Mouse (Mus musculus): ENCODE measurements around the gene Map3k11. TPM values are rescaled to one million over a fixed set of nuclear protein-coding genes. Genes with fewer than 3 reads are reported as not detected.

Map3k11 gene
- polyA plus RNA-seq, 1 experiment from 2014 or later = 13.8 TPM

DNA sequence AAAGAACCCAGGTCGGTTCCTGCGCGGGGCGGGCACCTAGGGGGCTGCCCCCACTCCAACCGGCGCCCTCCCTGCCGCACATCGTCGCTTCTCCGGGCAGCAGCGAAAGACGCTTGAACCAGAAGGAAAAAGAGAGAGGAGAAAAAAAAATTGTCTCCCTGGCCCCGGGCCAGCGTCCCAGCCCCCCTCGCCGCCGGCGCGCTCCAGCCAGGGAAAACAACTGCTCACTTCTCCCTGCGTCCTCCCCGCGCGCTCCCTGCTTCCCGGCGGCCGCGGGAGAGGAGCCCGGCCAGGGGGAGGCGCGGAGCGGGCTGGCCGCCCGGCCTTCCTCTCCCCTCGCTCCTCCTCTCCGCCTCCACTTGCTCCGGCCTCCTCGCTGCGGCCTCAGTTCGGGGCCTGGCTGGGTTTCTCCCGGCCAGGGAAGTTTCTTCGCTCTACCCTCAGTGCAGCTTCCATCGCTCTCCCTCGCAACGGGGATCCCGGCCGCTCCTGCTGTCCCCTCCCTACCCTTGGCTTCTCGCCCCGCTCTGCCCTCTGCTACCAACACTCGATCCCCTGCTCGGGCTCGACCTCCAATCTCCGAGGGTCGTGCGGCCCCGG lies 53.2 kb downstream of the Map3k11 start:
- Histone ChIP-seq H3K9ac (peak overlapping the region; percentile 56), H3K4me2 (peak overlapping the region; percentile 73), H3K4me1 (replicated peaks) (peaks cover 35% of the 10 kb centered on the region), H3K27me3 (peaks cover 94% of the 10 kb centered on the region), H3K27ac (no peak overlapping the region), H3K36me3 (no peaks in the 10 kb centered on the region), H3K4me3 (replicated peaks) (peak overlapping the region; percentile 52), H3K9me3 (replicated peaks) (no peaks in the 10 kb centered on the region)
- DNase-seq (no peak), ATAC-seq (ENCODE audit: low read depth) (0 out of 2 replicates have a peak, but pooled peaks have one; percentile 24)
- under 1% methylated on average over 55 of the region's 55 CpGs for WGBS (ENCODE audit: insufficient replicate concordance)

DNA sequence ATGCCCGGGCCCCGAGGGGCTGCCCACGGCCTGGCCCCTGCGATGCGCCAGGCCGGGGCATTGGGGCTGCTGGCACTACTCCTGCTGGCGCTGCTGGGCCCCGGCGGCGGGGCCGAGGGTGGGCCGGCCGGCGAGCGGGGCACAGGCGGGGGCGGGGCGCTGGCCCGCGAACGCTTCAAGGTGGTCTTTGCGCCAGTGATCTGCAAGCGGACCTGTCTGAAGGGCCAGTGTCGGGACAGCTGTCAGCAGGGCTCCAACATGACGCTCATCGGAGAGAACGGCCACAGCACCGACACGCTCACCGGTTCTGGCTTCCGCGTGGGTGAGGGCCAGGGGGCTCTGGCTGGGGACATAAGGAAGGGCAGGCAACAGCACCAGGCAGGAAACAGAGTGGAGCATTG lies 53.7 kb downstream of the Map3k11 start:
- H3K9ac ChIP-seq = peak overlapping the region; percentile 56
- ATAC-seq (ENCODE audit: low read depth) = no peak
- peaks cover 94% of the 10 kb centered on the region for H3K27me3 ChIP-seq

DNA sequence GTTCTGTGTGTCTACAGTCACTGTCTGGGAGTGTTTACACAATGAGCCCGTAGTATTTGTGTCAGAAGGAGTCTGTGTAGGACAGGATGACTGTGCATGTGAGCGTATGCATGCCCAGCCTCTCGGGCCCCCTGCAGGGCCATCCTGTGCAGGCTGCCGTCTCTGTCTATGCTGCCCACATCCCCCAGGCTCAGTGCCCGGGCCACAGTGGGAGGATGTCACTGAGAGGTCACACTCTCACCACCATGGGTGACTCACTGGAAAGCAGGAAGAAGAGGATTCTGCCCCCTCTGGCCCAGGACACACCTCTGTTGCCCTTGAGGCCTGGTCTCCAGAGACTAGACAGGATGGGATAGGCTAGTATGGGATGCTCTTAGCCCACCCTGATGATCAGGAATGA lies 55.0 kb downstream of the Map3k11 start:
- 36% methylated on average over 5 of the region's 5 CpGs for whole genome bisulfite sequencing (ENCODE audit: insufficient replicate concordance)
- H3K4me3 ChIP-seq (replicated peaks) = no peak overlapping the region
- no peak overlapping the region for H3K4me2 ChIP-seq
- H3K4me1 ChIP-seq (replicated peaks) = peaks cover 43% of the 10 kb centered on the region
- ATAC-seq (ENCODE audit: low read depth) = no peak
- no peaks in the 10 kb centered on the region for H3K9me3 ChIP-seq (replicated peaks)
- no peak for DNase-seq
- H3K27ac ChIP-seq = no peak overlapping the region
- H3K27me3 ChIP-seq = peaks cover 100% of the 10 kb centered on the region
- no peak overlapping the region for H3K9ac ChIP-seq
- H3K36me3 ChIP-seq = no peaks in the 10 kb centered on the region

More for the DNA sequence above, 53.7 kb downstream of the Map3k11 start:
- Histone ChIP-seq H3K4me2 (peak overlapping the region; percentile 73), H3K27ac (no peak overlapping the region), H3K36me3 (no peaks in the 10 kb centered on the region), H3K4me1 (replicated peaks) (peaks cover 39% of the 10 kb centered on the region), H3K9me3 (replicated peaks) (no peaks in the 10 kb centered on the region), H3K4me3 (replicated peaks) (peak overlapping the region; percentile 52)
- WGBS (ENCODE audit: insufficient replicate concordance) = 12% methylated on average over 32 of the region's 32 CpGs
- DNase-seq = no peak

DNA sequence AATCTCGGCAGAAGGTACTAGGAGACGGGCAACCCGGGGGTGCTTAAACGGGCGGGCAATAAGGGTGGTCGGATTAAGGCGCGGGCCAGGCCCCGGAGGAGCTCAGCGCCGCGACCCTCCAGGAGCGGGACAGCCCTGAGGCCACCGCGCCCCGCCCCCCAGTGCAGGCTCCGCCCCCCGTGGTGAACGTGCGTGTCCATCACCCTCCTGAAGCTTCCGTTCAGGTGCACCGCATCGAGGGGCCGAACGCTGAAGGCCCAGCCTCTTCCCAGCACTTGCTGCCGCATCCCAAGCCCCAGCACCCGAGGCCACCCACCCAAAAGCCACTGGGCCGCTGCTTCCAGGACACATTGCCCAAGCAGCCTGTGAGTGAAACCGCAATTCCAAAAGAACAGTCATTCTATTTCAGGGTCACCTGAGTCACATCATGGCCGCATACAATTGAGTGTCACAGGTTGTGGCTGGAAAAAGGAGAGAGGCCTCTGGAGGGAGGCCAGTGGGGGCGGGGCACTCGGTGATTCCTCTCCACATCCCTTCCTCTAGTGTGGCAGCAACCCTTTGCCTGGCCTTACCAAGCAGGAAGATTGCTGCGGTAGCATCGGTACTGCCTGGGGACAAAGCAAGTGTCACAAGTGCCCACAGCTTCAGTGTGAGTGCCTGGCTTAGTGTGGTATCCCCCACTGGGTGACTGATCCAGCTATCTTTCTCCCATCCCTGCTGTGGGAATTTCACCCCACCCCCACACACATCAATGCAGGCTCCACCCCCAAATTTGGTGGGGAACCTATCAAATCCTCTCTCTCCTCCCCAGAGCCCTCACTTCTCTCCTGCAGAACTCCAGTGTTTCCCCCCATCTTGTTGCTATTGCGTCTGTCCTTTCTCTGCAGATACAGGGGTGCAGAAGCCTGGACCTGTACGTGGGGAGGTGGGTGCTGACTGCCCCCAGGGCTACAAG lies 57.5 kb downstream of the Map3k11 start:
- WGBS (ENCODE audit: insufficient replicate concordance) = 12% methylated on average over 36 of the region's 36 CpGs
- H3K9ac ChIP-seq = no peak overlapping the region
- H3K4me3 ChIP-seq (replicated peaks) = peak overlapping the region; percentile 18; the same call in 1 of the 2 replicates
- no peaks in the 10 kb centered on the region for H3K9me3 ChIP-seq (replicated peaks)
- no peaks in the 10 kb centered on the region for H3K36me3 ChIP-seq
- no peak overlapping the region for H3K27ac ChIP-seq
- peaks cover 43% of the 10 kb centered on the region for H3K4me1 ChIP-seq (replicated peaks)
- DNase-seq (no peak), ATAC-seq (ENCODE audit: low read depth) (no peak)
- peak overlapping the region; percentile 48 for H3K4me2 ChIP-seq
- peaks cover 100% of the 10 kb centered on the region for H3K27me3 ChIP-seq

DNA sequence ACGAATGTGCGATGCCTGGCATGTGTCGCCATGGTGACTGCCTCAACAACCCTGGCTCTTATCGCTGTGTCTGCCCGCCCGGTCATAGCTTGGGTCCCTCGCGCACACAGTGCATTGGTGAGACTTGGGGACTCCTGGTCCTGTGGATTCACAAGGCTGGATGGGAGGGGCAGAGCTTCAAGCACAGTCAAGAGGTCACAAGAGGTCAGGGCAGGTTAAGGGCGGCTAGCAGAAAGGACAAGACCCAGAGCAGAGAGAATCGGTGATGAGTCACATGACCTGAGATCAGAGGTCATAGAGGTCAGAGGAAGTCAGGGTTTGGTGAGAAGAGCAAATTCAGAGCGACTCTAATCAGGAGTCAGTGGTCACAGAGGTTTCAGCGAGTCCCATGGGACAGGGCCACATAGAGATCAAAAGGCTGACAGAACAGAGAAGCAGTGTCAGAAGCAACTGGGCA lies 58.4 kb downstream of the Map3k11 start:
- H3K4me1 ChIP-seq (replicated peaks) = peaks cover 44% of the 10 kb centered on the region
- H3K9ac ChIP-seq = no peak overlapping the region
- no peaks in the 10 kb centered on the region for H3K36me3 ChIP-seq
- H3K27ac ChIP-seq = no peak overlapping the region
- H3K27me3 ChIP-seq = peaks cover 100% of the 10 kb centered on the region
- no peaks in the 10 kb centered on the region for H3K9me3 ChIP-seq (replicated peaks)
- H3K4me2 ChIP-seq = 0 out of 2 replicates have a peak overlapping the region, but pooled peaks have one; percentile 0
- peak; percentile 63 for ATAC-seq (ENCODE audit: low read depth)
- 22% methylated on average over 12 of the region's 12 CpGs for WGBS (ENCODE audit: insufficient replicate concordance)
- DNase-seq = no peak
- H3K4me3 ChIP-seq (replicated peaks) = no peak overlapping the region

DNA sequence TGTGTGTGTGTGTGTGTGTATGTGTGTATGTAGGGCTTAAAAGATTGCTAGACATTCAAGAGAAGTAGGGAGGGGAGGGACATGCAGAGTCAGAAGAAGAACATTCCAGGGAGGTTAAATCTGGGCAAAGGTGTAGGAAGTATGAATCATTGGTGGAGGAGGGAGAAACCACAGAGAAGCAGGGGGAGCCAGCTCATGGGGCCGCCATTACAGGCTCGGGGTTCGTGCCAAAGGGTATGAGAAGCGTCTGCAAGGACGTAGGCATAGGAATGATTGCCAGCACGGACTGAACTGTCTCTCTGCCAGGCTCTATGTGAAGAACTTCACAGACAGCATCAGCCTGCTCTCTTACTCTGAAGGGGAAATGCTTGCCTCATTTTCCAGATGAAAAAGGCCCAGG lies 60.9 kb downstream of the Map3k11 start:
- no peaks in the 10 kb centered on the region for H3K36me3 ChIP-seq
- DNase-seq (no peak), ATAC-seq (ENCODE audit: low read depth) (no peak)
- 49% methylated on average over 6 of the region's 6 CpGs for WGBS (ENCODE audit: insufficient replicate concordance)
- H3K27ac ChIP-seq = no peak overlapping the region
- H3K27me3 ChIP-seq = peaks cover 100% of the 10 kb centered on the region
- peaks cover 35% of the 10 kb centered on the region for H3K4me1 ChIP-seq (replicated peaks)
- no peak overlapping the region for H3K9ac ChIP-seq
- no peak overlapping the region for H3K4me3 ChIP-seq (replicated peaks)
- H3K9me3 ChIP-seq (replicated peaks) = no peaks in the 10 kb centered on the region
- H3K4me2 ChIP-seq = no peak overlapping the region

DNA sequence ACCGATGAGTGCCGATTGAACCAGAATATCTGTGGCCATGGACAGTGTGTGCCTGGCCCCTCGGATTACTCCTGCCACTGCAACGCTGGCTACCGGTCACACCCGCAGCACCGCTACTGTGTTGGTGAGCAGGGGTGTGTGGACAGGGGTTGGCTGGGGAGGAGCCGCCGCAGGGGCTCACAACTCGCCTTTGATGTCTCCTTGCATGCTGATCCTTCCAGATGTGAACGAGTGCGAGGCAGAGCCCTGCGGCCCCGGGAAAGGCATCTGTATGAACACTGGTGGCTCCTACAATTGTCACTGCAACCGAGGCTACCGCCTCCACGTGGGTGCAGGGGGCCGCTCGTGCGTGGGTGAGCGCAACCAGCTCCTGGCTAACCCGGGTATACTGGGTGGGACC lies 62.4 kb downstream of the Map3k11 start:
- Histone ChIP-seq H3K9me3 (replicated peaks) (no peaks in the 10 kb centered on the region), H3K36me3 (no peaks in the 10 kb centered on the region), H3K4me1 (replicated peaks) (peaks cover 26% of the 10 kb centered on the region), H3K27me3 (peaks cover 100% of the 10 kb centered on the region), H3K4me2 (no peak overlapping the region), H3K4me3 (replicated peaks) (no peak overlapping the region), H3K27ac (no peak overlapping the region), H3K9ac (no peak overlapping the region)
- DNase-seq (no peak), ATAC-seq (ENCODE audit: low read depth) (no peak)
- 12% methylated on average over 22 of the region's 22 CpGs for WGBS (ENCODE audit: insufficient replicate concordance)

DNA sequence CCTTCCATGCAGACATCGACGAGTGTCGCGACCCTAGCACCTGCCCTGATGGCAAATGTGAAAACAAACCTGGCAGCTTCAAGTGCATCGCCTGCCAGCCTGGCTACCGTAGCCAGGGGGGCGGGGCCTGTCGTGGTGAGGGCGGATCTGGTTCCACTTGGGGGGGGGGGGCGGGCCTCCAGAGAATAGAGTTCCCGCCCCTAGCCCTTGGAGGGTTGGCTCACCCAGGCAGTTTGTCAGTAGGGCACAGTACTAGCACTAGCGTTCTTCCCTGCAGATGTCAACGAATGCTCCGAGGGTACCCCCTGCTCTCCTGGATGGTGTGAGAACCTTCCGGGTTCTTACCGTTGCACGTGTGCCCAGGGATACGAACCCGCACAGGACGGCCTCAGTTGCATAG lies 63.2 kb downstream of the Map3k11 start:
- ATAC-seq (ENCODE audit: low read depth) = no peak
- no peaks in the 10 kb centered on the region for H3K36me3 ChIP-seq
- no peak overlapping the region for H3K27ac ChIP-seq
- no peak overlapping the region for H3K9ac ChIP-seq
- H3K4me1 ChIP-seq (replicated peaks) = peaks cover 24% of the 10 kb centered on the region
- H3K4me3 ChIP-seq (replicated peaks) = no peak overlapping the region
- H3K9me3 ChIP-seq (replicated peaks) = no peaks in the 10 kb centered on the region
- H3K4me2 ChIP-seq = peak overlapping the region; percentile 3; the same call in 1 of the 2 replicates
- H3K27me3 ChIP-seq = peaks cover 100% of the 10 kb centered on the region
- no peak for DNase-seq
- WGBS (ENCODE audit: insufficient replicate concordance) = 8% methylated on average over 20 of the region's 20 CpGs

Small RNA genes within 50 kb of the gene (microRNA-seq; reads per million reads assigned to microRNA genes)
- not detected for gene Mir6987

Other genes with a start within 250 kb of the Map3k11 start
- not detected in 2 replicates for gene Fosl1, start 241.2 kb upstream of the Map3k11 start, polyA plus RNA-seq (2015; fragmentation: Nextera tagmentation; extraction: Ambion mirVana)
- 2.0 and 2.1 TPM in 2 replicates for gene Ccdc85b, start 230.8 kb upstream of the Map3k11 start, polyA plus RNA-seq (2015; fragmentation: Nextera tagmentation; extraction: Ambion mirVana)
- 34.0 and 34.7 TPM in 2 replicates for gene Fibp, start 228.1 kb upstream of the Map3k11 start, polyA plus RNA-seq (2015; fragmentation: Nextera tagmentation; extraction: Ambion mirVana)
- 0.35 and 0.53 TPM in 2 replicates for gene Ctsw, start 220.2 kb upstream of the Map3k11 start, polyA plus RNA-seq (2015; fragmentation: Nextera tagmentation; extraction: Ambion mirVana)
- gene Efemp2, start 214.8 kb upstream of the Map3k11 start, polyA plus RNA-seq (2015; fragmentation: Nextera tagmentation; extraction: Ambion mirVana) = 20.4 and 21.4 TPM in 2 replicates
- 16.3 and 16.8 TPM in 2 replicates for gene Mus81, start 200.3 kb upstream of the Map3k11 start, polyA plus RNA-seq (2015; fragmentation: Nextera tagmentation; extraction: Ambion mirVana)
- 1,341 and 1,482 TPM in 2 replicates for gene Cfl1, start 198.3 kb upstream of the Map3k11 start, polyA plus RNA-seq (2015; fragmentation: Nextera tagmentation; extraction: Ambion mirVana)
- gene 1700020D05Rik, start 185.0 kb upstream of the Map3k11 start, polyA plus RNA-seq (2015; fragmentation: Nextera tagmentation; extraction: Ambion mirVana) = 0.09 TPM in 1 of 2 replicates, not detected in the other
- 6.4 and 7.0 TPM in 2 replicates for gene Snx32, start 178.2 kb upstream of the Map3k11 start, polyA plus RNA-seq (2015; fragmentation: Nextera tagmentation; extraction: Ambion mirVana)
- gene Ovol1, start 128.1 kb upstream of the Map3k11 start, polyA plus RNA-seq (2015; fragmentation: Nextera tagmentation; extraction: Ambion mirVana) = 0.06 and 0.09 TPM in 2 replicates
- 2.3 and 2.9 TPM in 2 replicates for gene Ap5b1, start 120.7 kb upstream of the Map3k11 start, polyA plus RNA-seq (2015; fragmentation: Nextera tagmentation; extraction: Ambion mirVana)
- gene Rnaseh2c, start 86.9 kb upstream of the Map3k11 start, polyA plus RNA-seq (2015; fragmentation: Nextera tagmentation; extraction: Ambion mirVana) = 164 and 176 TPM in 2 replicates
- 21.7 and 23.8 TPM in 2 replicates for gene Kat5, start 78.5 kb upstream of the Map3k11 start, polyA plus RNA-seq (2015; fragmentation: Nextera tagmentation; extraction: Ambion mirVana)
- 24.5 and 28.8 TPM in 2 replicates for gene Rela, start 51.3 kb upstream of the Map3k11 start, polyA plus RNA-seq (2015; fragmentation: Nextera tagmentation; extraction: Ambion mirVana)
- gene Sipa1, start 25.0 kb upstream of the Map3k11 start, polyA plus RNA-seq (2015; fragmentation: Nextera tagmentation; extraction: Ambion mirVana) = 23.3 and 24.6 TPM in 2 replicates
- gene Pcnx3, start 166 bp downstream of the Map3k11 start, polyA plus RNA-seq (2015; fragmentation: Nextera tagmentation; extraction: Ambion mirVana) = 9.1 and 10.1 TPM in 2 replicates
- gene Kcnk7, start 15.6 kb downstream of the Map3k11 start, polyA plus RNA-seq (2015; fragmentation: Nextera tagmentation; extraction: Ambion mirVana) = 0.21 and 0.46 TPM in 2 replicates
- 105 and 111 TPM in 2 replicates for gene Ehbp1l1, start 37.6 kb downstream of the Map3k11 start, polyA plus RNA-seq (2015; fragmentation: Nextera tagmentation; extraction: Ambion mirVana)
- gene Fam89b, start 40.9 kb downstream of the Map3k11 start, polyA plus RNA-seq (2015; fragmentation: Nextera tagmentation; extraction: Ambion mirVana) = 44.5 and 47.0 TPM in 2 replicates
- gene Ltbp3, start 52.2 kb downstream of the Map3k11 start, polyA plus RNA-seq (2015; fragmentation: Nextera tagmentation; extraction: Ambion mirVana) = 1.1 and 2.7 TPM in 2 replicates
- 25.2 and 27.5 TPM in 2 replicates for gene Scyl1, start 82.7 kb downstream of the Map3k11 start, polyA plus RNA-seq (2015; fragmentation: Nextera tagmentation; extraction: Ambion mirVana)
- gene Frmd8, start 186.5 kb downstream of the Map3k11 start, polyA plus RNA-seq (2015; fragmentation: Nextera tagmentation; extraction: Ambion mirVana) = 13.9 and 15.8 TPM in 2 replicates
- gene Slc25a45, start 189.1 kb downstream of the Map3k11 start, polyA plus RNA-seq (2015; fragmentation: Nextera tagmentation; extraction: Ambion mirVana) = 5.7 and 6.8 TPM in 2 replicates
- 2.5 TPM in 2 replicates for gene Tigd3, start 205.4 kb downstream of the Map3k11 start, polyA plus RNA-seq (2015; fragmentation: Nextera tagmentation; extraction: Ambion mirVana)
- 56.7 and 60.0 TPM in 2 replicates for gene Dpf2, start 224.3 kb downstream of the Map3k11 start, polyA plus RNA-seq (2015; fragmentation: Nextera tagmentation; extraction: Ambion mirVana)
- 2.7 and 3.0 TPM in 2 replicates for gene Cdc42ep2, start 236.1 kb downstream of the Map3k11 start, polyA plus RNA-seq (2015; fragmentation: Nextera tagmentation; extraction: Ambion mirVana)

All from liver, embryonic 13.5 days (tissue).